Mouse (Mus musculus): ENCODE data around the gene Pm20d2. TPM values are rescaled to one million over a fixed set of nuclear protein-coding genes. Genes with fewer than 3 reads are reported as not detected.

Gene Pm20d2
- 2.1 and 2.2 TPM in 2 replicates for polyA plus RNA-seq (2012; rRNA removed)

DNA sequence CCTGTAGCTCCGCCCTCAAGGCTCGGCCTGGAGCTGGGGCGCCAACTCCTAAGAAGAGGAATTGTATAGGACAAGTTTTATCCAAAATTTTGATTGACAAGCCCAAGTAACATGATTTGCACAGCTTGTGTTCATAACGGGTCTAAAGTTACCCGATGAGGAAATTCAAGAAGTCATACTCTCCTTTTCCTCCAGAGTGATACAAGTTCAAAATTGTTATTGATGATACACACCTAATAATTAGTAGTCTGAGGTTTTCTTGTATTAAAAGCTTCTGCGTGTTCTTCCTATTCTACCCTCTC is at the start of gene Pm20d2:
Gene Pm20d2 (minus strand): TSS at position 3 of the 302 bp plus-strand sequence.
- no peak for DNase-seq (ENCODE audit: low spot score)

DNA sequence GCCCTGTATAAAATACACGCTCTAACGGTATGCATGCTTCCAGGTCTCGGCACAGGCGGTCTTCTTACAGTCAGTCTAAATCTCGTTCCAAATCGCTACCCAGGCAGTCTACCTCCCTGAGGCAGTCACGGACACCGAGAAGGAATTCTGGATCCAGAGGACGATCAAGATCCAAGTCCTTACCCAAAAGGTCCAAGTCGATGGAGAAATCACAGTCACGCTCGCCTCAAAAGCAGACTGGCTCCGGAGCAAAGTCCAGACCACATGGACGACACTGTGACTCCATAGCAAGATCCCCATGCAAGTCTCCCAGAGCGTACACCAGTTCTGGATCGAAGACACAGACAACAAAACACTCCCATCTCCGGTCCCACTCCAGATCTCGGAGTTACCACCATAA is 41.3 kb upstream of the Pm20d2 start:
- DNase-seq (ENCODE audit: low spot score): no peak

DNA sequence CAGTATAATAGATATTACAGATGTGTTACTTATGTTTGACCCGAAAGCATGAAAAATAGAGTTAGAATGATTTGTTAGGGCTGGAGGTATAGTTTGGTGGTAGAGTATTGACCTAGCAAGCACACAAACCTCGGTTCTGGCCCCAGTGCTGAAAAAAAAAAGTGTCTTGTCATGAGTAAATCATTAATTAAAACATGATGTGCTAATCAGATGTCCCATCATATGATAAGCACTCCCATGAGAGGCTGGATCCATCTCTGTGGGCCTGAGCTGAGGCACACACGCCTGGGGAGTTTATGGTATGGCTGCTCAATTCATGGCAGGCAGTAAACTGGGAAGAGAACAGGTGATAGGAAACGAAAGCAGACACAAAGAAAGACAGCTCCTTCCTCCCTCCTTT is 40.1 kb upstream of the Pm20d2 start:
- DNase-seq (ENCODE audit: low spot score): no peak

DNA sequence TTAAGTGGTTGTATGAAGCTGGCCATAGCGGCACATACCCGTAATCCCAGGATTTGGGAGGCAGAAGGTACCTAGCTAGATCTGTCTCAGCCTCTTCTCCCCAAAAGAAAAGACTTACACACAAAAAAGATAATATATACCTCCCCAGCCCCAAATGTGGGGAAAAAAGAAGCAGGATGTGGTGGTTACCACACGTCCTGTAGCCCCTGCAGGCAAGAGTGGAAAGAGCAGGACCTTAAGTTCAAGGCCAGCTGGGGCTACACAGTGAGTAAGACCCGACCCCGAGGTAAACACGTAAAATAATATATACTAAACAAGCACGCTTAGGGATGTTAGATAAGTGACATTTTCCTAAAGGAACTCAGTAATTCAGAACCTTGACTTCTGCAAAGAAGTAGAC is 37.6 kb upstream of the Pm20d2 start:
- no peak for DNase-seq (ENCODE audit: low spot score)

DNA sequence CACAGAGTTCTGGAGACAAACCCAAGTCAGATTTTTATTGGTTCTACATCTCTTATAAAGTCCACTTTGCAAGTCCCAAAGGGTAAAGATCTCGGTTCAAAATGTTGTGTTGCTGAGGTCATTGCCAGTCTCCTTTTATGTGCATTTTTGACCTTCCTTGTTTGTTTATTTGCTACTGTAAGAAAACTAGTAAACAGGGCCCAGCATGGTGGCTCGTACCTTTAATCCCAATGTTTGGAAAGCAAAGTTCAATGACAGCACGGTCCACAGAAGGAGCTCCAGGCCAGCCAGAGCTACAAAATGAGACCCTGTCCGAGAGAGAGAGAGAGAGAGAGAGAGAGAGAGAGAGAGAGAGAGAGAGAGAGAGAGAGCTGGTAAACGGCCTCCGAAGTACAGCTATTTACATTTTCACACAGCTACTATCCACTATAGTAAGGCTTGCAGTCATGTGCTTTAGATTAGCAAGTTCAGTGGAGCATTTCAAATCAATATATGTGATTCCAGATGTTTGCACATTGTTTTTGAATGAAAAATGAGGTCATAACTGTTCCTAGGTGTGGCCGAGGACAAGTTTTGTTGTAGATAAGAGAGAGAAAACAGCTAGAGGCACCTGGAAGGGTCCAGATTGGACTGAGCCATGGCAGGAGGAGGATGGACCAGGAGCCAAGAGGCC is 34.6 kb upstream of the Pm20d2 start:
- no peak for DNase-seq (ENCODE audit: low spot score)

DNA sequence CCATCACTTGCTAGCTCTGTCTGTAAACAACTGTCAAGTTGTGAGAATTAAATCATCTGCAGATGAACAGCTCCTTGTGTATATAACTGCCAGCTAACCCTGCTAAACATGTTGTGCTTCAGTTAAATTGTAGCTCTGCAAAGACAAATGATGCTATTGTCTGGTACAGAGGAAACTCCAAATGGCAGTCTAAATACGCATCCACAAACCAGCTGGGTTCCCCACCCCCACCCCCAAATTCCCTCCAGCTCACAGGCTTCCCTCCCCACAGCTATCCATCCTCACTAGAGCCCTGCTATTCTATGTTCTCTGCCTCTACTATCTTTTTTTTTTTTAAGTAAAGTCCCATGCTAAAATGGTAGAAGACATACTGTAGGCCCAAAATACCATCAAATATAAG is 32.3 kb upstream of the Pm20d2 start:
- no peak for DNase-seq (ENCODE audit: low spot score)

DNA sequence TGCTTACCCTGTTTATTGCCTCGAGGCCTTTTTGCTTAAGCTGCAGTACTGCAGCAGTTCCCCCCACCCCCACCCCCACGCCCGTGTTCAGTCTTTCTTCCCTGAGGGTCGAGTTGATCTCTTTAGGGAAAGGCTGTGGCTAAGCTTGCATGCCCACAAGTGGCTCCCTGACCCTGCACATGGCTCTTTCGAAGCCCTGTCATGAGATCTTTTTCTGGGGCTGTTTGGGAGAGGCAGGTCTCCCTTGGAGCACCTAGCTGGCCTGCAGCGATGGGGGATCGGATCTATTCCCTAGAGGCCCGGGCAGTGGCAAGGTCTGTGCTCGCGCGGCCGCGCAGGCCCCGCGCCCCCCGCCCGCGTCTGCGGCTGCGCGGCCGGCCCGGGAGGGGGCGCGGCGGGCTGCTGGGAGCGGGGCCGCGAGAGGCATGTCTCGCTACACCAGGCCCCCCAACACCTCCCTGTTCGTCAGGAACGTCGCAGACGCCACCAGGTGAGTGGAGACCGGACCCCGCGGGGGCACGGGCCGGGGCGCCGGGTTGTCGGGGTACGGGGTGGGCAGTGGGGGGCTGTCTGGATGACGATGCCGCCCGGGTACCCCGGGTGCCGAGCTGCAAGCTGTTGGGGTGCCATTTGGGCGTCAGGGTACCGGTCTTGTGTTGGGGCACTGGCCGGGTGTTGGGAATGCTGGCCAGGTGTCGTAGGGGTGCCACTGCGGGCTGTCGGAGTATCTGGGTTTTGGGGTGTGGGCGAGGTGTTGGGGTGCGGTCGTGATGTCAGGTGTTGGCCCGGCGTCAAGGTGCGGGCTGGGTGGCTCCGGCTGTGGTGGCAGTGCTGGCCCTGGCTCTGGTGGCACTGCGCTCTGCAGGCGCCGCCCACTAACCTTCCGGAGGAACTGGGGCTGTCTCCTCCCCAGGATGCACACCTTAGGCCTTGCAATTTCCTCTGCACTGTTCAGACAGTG is 19.6 kb upstream of the Pm20d2 start, which contains the start of gene Srsf12:
Gene Srsf12 (plus strand): TSS at position 111 of the 961 bp plus-strand sequence.
- no peak for DNase-seq (ENCODE audit: low spot score)

DNA sequence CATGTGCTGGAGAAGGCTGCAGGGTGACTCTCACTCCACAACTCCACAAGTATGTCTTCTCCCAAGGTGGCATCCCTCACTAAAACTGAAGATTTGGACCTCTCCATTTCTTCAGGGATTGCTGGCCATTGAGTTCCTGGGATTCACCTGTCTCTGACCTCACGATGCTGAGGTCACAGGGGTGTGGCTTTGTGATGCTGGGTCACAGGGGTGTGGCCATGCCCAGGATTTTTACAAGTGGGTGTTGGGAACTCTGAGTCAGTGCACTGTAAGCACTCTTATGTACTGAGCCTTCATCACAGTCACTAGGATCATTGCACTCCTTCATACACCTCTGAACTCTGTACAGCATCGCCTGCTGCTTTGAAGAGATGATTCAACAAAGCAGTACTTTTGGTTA is 18.0 kb upstream of the Pm20d2 start:
- DNase-seq (ENCODE audit: low spot score): no peak

DNA sequence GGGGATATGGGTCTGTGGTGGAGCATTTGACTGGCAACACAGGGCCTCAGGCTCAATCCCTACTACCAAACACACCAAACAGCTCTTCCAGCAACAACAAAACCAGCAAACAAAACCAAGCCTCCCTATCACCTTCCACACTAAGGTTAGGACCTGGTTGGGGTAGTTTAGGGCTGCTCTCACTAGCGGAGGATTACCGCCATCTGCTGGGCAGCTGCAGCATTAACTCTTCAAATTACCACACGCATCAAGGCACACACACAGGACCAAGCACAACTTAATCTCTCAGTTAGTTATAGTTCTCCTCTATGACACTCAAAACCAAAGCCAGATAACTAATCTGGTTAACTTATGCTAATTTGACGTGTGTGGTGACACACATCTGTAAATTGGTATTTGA is 15.1 kb upstream of the Pm20d2 start:
- no peak for DNase-seq (ENCODE audit: low spot score)

DNA sequence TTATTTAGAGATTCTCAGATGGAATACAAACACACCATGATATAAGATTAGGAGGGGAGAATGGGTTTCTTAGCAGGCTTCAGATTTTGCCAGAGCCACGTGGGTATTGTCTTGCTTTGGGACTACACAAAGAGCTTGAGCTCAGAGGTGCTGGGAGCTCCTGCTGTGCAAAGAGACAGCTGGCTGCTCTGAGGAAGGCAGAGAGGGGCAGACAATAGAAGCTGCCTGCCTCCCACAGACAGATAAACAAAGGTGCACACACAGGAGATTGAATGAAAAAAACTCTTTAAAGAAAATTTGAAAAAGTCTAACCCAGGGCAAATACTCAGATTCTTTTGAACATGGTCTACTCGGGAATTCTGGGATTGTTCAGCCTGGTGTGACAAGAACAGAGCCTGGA is 8.6 kb upstream of the Pm20d2 start:
- no peak for DNase-seq (ENCODE audit: low spot score)

DNA sequence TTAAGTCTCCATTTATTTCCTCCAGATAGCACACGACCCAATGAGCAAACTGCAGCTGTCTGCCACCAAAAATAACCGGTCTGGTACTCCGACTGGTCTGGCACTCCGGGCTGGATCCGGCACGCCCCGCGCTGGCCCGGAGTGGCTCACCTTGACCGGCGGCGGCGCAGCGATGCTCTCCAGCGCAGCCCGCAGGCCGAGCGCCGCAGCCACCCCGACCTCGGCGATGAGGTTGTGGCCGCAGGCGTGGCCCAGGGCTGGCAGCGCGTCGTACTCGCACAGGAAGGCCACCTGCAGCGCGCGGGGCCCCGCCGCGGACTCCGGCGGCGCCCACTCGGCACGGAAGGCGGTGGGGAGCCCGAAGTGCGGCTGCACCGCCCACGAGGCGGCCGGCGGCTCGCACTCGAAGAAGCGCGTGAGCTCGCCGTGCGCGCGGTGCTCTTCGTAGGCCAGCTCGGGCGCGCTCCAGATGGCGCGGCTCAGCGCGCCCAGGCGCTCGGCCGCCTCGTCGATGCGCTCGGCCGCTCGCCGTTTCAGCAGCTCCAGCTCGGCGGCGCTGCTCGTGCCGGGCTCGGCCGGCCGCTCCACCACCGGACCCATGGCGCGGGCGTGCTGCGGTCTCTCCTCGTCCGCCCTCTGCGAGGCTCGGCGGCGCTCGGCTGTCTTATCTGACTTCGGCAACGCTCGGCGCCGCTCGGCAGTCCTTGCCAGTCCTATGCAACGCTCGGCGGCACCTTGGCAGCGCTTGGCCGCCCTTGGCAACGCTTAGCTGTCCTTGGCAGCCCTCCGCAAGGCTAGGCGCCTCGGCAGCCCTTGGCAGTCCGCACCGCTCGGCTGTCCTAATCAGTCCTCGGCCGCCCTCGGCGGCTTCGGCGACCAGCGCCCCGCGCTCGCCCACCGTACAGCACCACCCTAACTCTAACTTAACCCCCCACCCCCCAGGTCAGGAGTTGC is 479 bp downstream of the Pm20d2 start:
- DNase-seq (ENCODE audit: low spot score): peak; percentile 71

DNA sequence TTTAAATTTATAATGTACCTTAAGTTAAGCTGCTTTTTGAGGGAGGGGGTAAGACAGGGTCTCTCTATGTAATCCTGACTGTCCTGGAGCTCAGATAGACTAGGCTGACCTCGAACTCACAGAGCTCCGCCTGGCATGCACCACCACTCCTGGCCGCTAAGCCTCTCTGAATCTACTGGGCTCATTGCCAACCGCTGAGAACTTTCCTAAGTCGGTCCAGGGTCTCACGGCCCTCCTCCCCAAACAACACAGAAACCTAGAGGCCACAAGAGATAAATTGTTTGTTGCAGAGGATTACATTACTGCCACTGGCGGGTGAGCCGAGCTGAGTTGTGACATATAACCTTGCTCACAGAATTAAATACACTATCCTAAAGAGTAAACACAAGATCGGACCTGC is 1.4 kb downstream of the Pm20d2 start:
- DNase-seq (ENCODE audit: low spot score): no peak

DNA sequence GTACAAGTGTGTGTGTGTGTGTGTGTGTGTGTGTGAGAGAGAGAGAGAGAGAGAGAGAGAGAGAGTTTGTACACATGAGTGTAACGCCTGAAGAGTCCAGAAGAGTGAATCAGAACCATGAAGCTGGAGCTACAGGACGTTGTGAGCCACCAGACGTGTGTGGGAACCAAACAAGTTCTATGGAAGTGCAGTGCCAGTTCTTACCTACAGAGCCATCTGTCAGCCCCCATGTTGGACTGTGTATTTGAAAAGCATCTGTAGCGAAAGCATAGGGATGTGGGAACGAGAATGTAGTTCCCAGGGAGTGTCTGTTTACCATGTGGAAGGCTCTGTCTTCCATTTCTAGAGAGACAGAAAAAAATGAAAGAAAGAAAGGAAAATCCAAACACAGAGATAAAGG is 6.1 kb downstream of the Pm20d2 start:
- DNase-seq (ENCODE audit: low spot score): no peak

DNA sequence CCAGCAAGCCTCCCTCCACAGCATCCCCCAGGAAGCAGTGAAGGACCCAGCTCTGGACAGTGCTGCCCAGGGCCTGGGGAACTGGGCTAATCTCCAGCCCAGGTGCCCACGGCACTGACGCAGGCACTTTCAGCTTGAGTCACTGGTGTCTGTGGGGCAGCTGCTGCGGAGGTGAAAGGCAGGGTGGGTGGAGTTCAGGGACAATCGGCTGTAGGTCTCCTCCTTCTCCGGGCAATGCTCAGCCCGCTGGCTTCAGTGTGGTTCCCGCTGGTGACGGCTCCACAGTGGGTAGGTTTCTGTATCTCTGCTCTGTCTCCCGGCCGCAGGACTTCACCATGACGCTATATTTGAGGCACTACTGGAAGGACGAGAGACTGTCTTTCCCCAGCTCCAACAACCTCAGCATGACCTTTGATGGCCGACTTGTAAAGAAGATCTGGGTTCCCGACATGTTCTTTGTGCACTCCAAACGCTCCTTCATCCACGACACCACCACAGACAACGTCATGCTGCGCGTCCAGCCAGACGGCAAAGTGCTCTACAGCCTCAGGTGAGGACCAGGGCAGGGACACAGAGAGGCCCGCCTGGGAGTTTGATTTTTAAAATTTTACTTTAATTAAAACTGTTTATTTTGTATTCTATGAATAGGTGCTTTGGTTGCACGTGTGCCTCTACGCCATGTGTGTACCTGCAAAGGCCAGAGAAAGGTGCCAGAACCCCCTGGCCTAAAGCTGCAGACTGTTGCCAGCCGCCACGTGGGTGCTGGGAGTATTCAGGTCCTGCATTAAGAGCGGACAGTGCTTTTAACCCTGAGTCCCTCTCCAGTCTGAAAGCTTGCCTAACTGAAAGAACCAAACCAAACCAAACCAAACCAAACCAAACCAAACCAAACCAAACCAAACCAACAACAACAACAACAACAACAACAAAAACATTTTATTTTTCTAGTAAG is 37.2 kb downstream of the Pm20d2 start:
- DNase-seq (ENCODE audit: low spot score): no peak

DNA sequence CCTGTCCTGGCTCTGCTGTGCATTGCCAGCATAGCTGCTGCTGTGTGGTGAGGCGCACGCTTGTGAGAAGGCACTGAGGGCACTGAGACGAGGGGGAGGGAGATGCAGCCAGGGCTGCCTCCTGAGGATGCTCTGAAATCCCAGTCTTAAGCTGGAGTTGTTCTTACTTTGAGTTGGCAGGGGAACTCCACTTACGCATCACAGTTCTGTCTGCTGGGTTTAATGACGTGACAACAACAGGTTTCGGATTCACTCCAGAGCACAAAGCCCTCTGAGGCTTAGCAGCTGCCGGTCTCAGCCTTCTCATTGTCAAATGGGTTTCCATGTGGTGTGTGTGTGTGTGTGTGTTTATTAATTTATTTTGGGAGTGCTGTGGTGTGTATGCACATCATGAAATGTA is 40.4 kb downstream of the Pm20d2 start:
- DNase-seq (ENCODE audit: low spot score): no peak

DNA sequence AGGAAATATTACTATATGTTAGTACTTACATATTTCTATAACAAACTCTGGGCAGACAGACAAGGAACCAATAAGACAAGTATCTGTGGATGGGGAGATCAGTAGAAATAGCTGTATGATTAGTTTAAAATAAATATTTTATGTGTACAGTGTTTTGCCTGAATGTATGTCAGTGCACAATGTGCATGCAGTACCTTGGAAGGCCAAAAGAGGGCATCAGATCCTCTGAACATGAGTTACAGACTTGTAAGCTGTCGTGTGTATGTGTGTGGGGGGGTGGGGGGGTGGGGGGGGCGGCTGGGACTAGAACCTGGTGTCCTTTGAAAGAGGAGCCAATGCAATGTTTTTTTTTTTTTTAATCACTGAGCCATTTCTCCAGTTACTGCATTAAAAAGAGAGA is 41.7 kb downstream of the Pm20d2 start:
- no peak for DNase-seq (ENCODE audit: low spot score)

DNA sequence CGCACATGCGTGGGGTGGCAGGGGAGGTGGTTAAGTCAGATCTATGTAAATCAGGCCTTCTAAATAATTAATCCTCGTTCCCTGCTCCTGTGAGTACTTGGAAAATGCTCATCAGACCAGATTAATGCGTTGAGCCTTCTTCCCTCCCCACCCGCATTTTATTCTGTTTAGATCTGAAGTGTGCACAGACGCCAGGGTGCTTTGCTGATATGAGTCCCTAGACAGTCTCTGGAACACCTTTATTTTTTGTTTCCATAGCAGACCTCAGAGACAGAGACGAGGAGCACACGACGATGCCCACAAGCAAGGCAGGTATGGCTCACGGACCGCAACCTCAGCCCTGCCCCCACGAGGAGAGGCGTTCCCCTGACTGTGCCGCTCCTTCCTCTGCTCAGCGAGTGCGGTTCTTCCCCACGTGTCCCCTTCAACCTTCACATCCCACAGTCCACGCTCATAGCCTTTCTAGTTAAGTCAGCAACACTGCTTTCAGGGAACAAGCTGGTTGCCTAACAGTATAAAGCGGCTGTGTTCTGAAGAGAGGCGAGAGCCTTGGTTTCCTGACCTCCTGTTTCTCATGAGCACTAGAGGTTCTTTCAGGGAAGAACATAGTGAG is 42.8 kb downstream of the Pm20d2 start:
- DNase-seq (ENCODE audit: low spot score): no peak

DNA sequence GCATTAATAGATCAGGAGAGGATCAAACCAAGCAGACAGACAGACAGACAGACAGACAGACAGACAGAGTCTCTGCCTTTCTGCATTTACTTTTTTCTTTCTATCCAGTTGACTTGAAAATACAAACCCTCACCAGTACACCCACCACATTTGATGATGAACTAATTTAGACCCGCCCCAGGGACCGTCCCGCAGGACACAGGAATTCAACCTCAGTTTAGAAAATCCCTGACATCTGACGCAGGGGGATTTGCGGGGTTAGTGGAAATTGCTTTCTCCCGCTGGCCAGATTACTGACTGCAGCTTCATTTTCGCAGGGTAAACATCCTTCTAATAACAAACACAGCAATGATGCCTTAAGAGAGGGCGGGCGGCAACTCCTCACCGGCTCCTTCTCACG is 57.3 kb downstream of the Pm20d2 start, which contains the start of gene Gabrr1:
Gene Gabrr1 (plus strand): TSS at position 301 of the 400 bp plus-strand sequence.
- no peak for DNase-seq (ENCODE audit: low spot score)

DNA sequence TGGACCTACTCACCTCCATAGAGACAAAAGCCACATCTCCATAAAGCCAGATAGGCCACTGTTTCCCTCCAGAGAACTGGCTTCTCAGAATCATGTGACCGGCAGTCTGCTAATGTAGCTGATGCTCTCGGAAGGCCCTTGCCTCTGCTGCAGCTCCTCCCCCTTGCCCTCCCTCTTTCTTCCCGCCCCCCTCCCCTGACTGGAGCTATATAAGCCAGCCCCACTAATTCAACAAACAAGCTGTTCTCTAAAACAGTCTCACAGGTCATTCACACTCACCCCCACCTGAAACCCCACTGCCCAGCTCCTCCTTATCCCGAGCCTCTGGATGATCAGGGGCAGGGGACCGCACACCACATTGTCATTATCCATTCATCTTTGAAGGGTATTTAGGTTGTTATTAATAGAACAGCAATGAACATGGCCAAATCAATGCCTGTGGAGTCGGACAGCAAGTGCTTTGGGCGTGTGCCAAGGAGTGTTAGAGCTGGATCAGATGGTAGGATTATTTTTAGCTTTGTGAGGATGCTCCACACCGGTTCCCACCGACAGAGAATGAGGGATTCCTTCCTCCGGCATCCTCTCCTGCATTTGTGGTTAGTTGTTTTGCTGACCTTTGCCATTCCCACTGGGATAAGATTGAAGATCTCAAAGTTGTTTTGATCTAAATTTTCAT is 64.0 kb downstream of the Pm20d2 start:
- DNase-seq (ENCODE audit: low spot score): no peak

DNA sequence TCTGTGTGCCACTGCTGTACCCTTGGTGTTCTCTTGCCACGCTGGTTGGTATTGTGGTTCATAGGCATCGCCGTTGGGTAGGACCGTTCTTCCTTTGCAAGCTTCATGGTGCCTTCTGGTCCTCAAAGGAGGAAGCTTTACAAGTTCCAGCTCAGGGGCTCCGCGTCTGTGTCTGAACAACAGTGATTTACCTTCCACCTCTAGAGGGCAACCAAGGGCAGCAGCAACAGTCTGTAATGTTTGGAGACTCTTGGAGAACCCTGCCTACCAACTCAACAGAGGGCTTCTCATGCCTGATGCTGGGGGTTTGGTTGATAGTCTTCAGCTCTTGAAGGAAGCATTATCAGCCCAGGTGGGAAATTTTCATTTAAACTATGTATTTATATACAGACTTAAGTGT is 65.0 kb downstream of the Pm20d2 start:
- no peak for DNase-seq (ENCODE audit: low spot score)

All from urinary bladder, adult 2 months (tissue).